Mouse (Mus musculus): ENCODE measurements around the gene Igsf3. TPM values are rescaled to one million over a fixed set of nuclear protein-coding genes. Genes with fewer than 3 reads are reported as not detected.

Igsf3 gene
- polyA plus RNA-seq, 1 experiment from 2014 or later: 98.6 TPM

- ATAC-seq: peak; percentile 80; the same call in 1 of the 2 replicates
Observed at GRCm38 (mm10) chr3:101448765-101449164, 71.9 kb downstream of the Igsf3 start.

DNA sequence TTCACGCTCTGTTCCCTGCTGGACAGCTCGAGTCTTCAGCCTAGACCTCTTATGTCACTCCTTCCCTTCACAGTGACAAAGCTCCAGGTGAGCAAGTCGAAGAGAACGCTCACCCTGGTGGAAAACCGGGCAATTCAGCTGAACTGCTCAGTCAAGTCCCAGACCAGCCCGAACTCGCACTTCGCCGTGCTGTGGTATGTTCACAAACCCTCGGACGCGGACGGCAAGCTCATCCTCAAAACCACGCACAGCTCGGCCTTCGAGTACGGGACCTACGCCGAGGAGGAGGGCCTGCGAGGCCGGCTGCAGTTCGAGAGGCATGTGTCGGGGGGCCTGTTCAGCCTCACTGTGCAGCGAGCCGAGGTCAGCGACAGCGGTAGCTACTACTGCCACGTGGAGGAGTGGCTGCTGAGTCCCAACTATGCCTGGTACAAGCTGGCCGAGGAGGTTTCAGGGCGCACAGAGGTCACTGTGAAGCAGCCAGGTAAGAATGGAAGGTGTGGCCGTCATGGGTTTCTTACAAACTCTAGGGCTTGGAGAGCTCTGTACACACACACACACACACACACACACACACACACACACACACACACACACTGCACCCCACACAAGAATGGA is 74.0 kb downstream of the Igsf3 start:
- no peak for ATAC-seq
- peaks cover 14% of the 10 kb centered on the region for H3K4me1 ChIP-seq (replicated peaks; ENCODE audit: control insufficient read depth, insufficient read depth, low read length)
- H3K9me3 ChIP-seq (ENCODE audit: control insufficient read depth, low read length): no peaks in the 10 kb centered on the region
- 91% methylated on average over 31 of the region's 31 CpGs for WGBS
- H3K9ac ChIP-seq (replicated peaks; ENCODE audit: low read depth, low read length): no peak overlapping the region
- H3K36me3 ChIP-seq (ENCODE audit: control insufficient read depth, insufficient read depth): peaks cover 11% of the 10 kb centered on the region
- no peaks in the 10 kb centered on the region for H3K27me3 ChIP-seq (replicated peaks; ENCODE audit: control insufficient read depth, insufficient read depth, low read length)
- no peak overlapping the region for H3K4me2 ChIP-seq (ENCODE audit: low read length)
- no peak overlapping the region for H3K27ac ChIP-seq (ENCODE audit: low read length)
- H3K4me3 ChIP-seq (replicated peaks; ENCODE audit: low read length): no peak overlapping the region

More at GRCm38 (mm10) chr3:101448765-101449164, 71.9 kb downstream of the Igsf3 start:
- Histone ChIP-seq H3K27me3 (replicated peaks; ENCODE audit: control insufficient read depth, insufficient read depth, low read length) (no peaks in the 10 kb centered on the region), H3K4me2 (ENCODE audit: low read length) (0 out of 2 replicates have a peak overlapping the region, but pooled peaks have one; percentile 16), H3K27ac (ENCODE audit: low read length) (peak overlapping the region; percentile 68), H3K4me3 (replicated peaks; ENCODE audit: low read length) (no peak overlapping the region), H3K9me3 (ENCODE audit: control insufficient read depth, low read length) (no peaks in the 10 kb centered on the region), H3K9ac (replicated peaks; ENCODE audit: low read depth, low read length) (no peak overlapping the region), H3K4me1 (replicated peaks; ENCODE audit: control insufficient read depth, insufficient read depth, low read length) (peaks cover 14% of the 10 kb centered on the region), H3K36me3 (ENCODE audit: control insufficient read depth, insufficient read depth) (no peaks in the 10 kb centered on the region; the same call in 1 of the 2 replicates)
- WGBS: 61% methylated on average over 3 of the region's 3 CpGs

DNA sequence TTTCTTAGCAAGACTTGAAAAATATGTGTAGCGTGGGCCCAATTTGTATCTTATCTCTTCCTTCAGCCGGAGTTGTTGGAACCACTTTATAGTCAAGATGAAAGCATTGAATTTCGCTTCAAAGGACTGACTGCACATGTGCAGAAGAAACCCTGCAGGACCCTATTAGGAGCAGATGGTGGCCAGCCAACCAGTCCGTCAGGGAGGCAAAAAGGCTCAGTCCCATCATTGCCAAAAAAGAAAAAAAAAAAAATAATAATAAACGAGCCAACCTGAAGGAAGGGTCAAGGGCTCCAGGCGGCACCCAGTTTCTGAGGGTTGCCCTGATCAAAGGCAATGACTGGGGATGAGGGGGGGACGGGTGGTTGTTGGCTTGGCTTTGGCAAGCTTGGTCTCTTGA is 83.7 kb downstream of the Igsf3 start:
- H3K27ac ChIP-seq (ENCODE audit: low read length): no peak overlapping the region
- no peak for ATAC-seq
- H3K27me3 ChIP-seq (replicated peaks; ENCODE audit: control insufficient read depth, insufficient read depth, low read length): no peaks in the 10 kb centered on the region
- WGBS: 59% methylated on average over 7 of the region's 7 CpGs
- peaks cover 3% of the 10 kb centered on the region for H3K36me3 ChIP-seq (ENCODE audit: control insufficient read depth, insufficient read depth)
- H3K4me2 ChIP-seq (ENCODE audit: low read length): no peak overlapping the region
- H3K4me3 ChIP-seq (replicated peaks; ENCODE audit: low read length): no peak overlapping the region
- peaks cover 9% of the 10 kb centered on the region for H3K4me1 ChIP-seq (replicated peaks; ENCODE audit: control insufficient read depth, insufficient read depth, low read length)
- no peak overlapping the region for H3K9ac ChIP-seq (replicated peaks; ENCODE audit: low read depth, low read length)
- no peaks in the 10 kb centered on the region for H3K9me3 ChIP-seq (ENCODE audit: control insufficient read depth, low read length)

- Histone ChIP-seq H3K4me3 (replicated peaks; ENCODE audit: low read length) (no peak overlapping the region), H3K27ac (ENCODE audit: low read length) (no peak overlapping the region), H3K36me3 (ENCODE audit: control insufficient read depth, insufficient read depth) (peaks cover 3% of the 10 kb centered on the region), H3K4me2 (ENCODE audit: low read length) (no peak overlapping the region), H3K9me3 (ENCODE audit: control insufficient read depth, low read length) (no peaks in the 10 kb centered on the region), H3K4me1 (replicated peaks; ENCODE audit: control insufficient read depth, insufficient read depth, low read length) (peaks cover 8% of the 10 kb centered on the region), H3K9ac (replicated peaks; ENCODE audit: low read depth, low read length) (no peak overlapping the region), H3K27me3 (replicated peaks; ENCODE audit: control insufficient read depth, insufficient read depth, low read length) (no peaks in the 10 kb centered on the region)
- no peak for ATAC-seq
- WGBS: 62% methylated on average over 7 of the region's 7 CpGs
Observed at GRCm38 (mm10) chr3:101461046-101461445, 84.2 kb downstream of the Igsf3 start.

- 0 out of 2 replicates have a peak, but pooled peaks have one; percentile 23 for ATAC-seq
- 6% methylated on average over 8 of the region's 8 CpGs for WGBS
- H3K4me1 ChIP-seq (replicated peaks; ENCODE audit: control insufficient read depth, insufficient read depth, low read length): peaks cover 7% of the 10 kb centered on the region
- no peaks in the 10 kb centered on the region for H3K27me3 ChIP-seq (replicated peaks; ENCODE audit: control insufficient read depth, insufficient read depth, low read length)
- peak overlapping the region; percentile 56 for H3K27ac ChIP-seq (ENCODE audit: low read length)
- peak overlapping the region; percentile 14 for H3K9ac ChIP-seq (replicated peaks; ENCODE audit: low read depth, low read length)
- peaks cover 3% of the 10 kb centered on the region for H3K36me3 ChIP-seq (ENCODE audit: control insufficient read depth, insufficient read depth)
- no peak overlapping the region for H3K4me2 ChIP-seq (ENCODE audit: low read length)
- no peaks in the 10 kb centered on the region for H3K9me3 ChIP-seq (ENCODE audit: control insufficient read depth, low read length)
- H3K4me3 ChIP-seq (replicated peaks; ENCODE audit: low read length): no peak overlapping the region
Observed at GRCm38 (mm10) chr3:101461816-101462215, 84.9 kb downstream of the Igsf3 start.

DNA sequence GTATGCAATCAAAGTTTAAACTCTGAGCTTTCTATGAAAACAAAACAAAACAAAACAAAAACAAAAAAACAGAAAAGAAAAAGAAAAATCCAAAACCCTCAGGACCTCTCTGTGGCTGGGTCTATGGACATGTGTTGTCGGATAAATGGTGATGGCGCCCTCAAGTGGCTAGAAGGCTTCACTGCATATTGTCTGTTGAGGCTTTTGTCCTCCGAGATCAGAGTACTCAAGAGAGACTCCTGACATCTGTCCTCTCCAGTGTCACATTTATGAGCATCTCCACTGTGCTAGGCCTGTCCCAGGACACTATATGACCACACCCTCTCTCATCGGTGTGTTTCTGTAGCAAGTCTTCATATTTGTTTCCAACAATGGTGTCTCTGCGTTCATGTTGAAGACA is 85.4 kb downstream of the Igsf3 start:
- Histone ChIP-seq H3K9ac (replicated peaks; ENCODE audit: low read depth, low read length) (peak overlapping the region; percentile 19; the same call in 1 of the 2 replicates), H3K27me3 (replicated peaks; ENCODE audit: control insufficient read depth, insufficient read depth, low read length) (no peaks in the 10 kb centered on the region), H3K4me2 (ENCODE audit: low read length) (no peak overlapping the region), H3K4me3 (replicated peaks; ENCODE audit: low read length) (no peak overlapping the region), H3K36me3 (ENCODE audit: control insufficient read depth, insufficient read depth) (peaks cover 3% of the 10 kb centered on the region), H3K4me1 (replicated peaks; ENCODE audit: control insufficient read depth, insufficient read depth, low read length) (peaks cover 7% of the 10 kb centered on the region), H3K27ac (ENCODE audit: low read length) (peak overlapping the region; percentile 27; the same call in 1 of the 2 replicates), H3K9me3 (ENCODE audit: control insufficient read depth, low read length) (no peaks in the 10 kb centered on the region)
- peak; percentile 68 for ATAC-seq
- 24% methylated on average over 5 of the region's 5 CpGs for WGBS

GRCm38 (mm10) chr3:101463491-101463890 is 86.6 kb downstream of the Igsf3 start:
- no peak for ATAC-seq
- Histone ChIP-seq H3K27me3 (replicated peaks; ENCODE audit: control insufficient read depth, insufficient read depth, low read length) (no peaks in the 10 kb centered on the region), H3K4me3 (replicated peaks; ENCODE audit: low read length) (no peak overlapping the region), H3K4me2 (ENCODE audit: low read length) (no peak overlapping the region), H3K36me3 (ENCODE audit: control insufficient read depth, insufficient read depth) (peaks cover 3% of the 10 kb centered on the region), H3K9ac (replicated peaks; ENCODE audit: low read depth, low read length) (no peak overlapping the region), H3K9me3 (ENCODE audit: control insufficient read depth, low read length) (no peaks in the 10 kb centered on the region), H3K27ac (ENCODE audit: low read length) (no peak overlapping the region), H3K4me1 (replicated peaks; ENCODE audit: control insufficient read depth, insufficient read depth, low read length) (peaks cover 7% of the 10 kb centered on the region)
- 90% methylated on average over 2 of the region's 3 CpGs for WGBS

- Histone ChIP-seq H3K9ac (replicated peaks; ENCODE audit: low read depth, low read length) (no peak overlapping the region), H3K4me3 (replicated peaks; ENCODE audit: low read length) (no peak overlapping the region), H3K36me3 (ENCODE audit: control insufficient read depth, insufficient read depth) (no peaks in the 10 kb centered on the region), H3K9me3 (ENCODE audit: control insufficient read depth, low read length) (no peaks in the 10 kb centered on the region), H3K4me1 (replicated peaks; ENCODE audit: control insufficient read depth, insufficient read depth, low read length) (no peaks in the 10 kb centered on the region), H3K27me3 (replicated peaks; ENCODE audit: control insufficient read depth, insufficient read depth, low read length) (no peaks in the 10 kb centered on the region), H3K4me2 (ENCODE audit: low read length) (no peak overlapping the region), H3K27ac (ENCODE audit: low read length) (no peak overlapping the region)
- 83% methylated on average over 9 of the region's 9 CpGs for WGBS
- no peak for ATAC-seq
Observed at GRCm38 (mm10) chr3:101469675-101470074, 92.8 kb downstream of the Igsf3 start.

DNA sequence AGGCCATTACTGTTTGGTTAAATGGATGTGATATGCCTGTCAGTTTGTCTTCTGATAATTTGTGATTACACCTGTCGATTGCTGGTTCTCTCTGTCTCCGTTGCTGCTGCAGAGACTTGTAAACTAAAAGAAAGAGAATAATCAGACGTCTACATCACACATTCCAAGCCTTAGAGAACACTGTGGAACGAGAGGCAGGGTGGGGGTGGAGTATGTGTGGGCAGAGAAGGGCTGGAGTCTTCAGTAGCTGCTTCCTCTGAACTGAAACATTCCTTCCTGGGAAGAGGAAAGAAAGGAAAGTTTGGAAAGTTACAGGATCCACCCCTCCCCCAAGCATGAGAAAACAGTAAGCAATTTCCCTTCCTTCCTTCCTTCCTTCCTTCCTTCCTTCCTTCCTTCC is 95.0 kb downstream of the Igsf3 start:
- Histone ChIP-seq H3K4me3 (replicated peaks; ENCODE audit: low read length) (no peak overlapping the region), H3K9me3 (ENCODE audit: control insufficient read depth, low read length) (no peaks in the 10 kb centered on the region), H3K4me2 (ENCODE audit: low read length) (no peak overlapping the region), H3K27me3 (replicated peaks; ENCODE audit: control insufficient read depth, insufficient read depth, low read length) (no peaks in the 10 kb centered on the region), H3K36me3 (ENCODE audit: control insufficient read depth, insufficient read depth) (no peaks in the 10 kb centered on the region), H3K4me1 (replicated peaks; ENCODE audit: control insufficient read depth, insufficient read depth, low read length) (no peaks in the 10 kb centered on the region), H3K27ac (ENCODE audit: low read length) (no peak overlapping the region), H3K9ac (replicated peaks; ENCODE audit: low read depth, low read length) (no peak overlapping the region)
- no peak for ATAC-seq
- 43% methylated on average over 4 of the region's 4 CpGs for WGBS

Data from forebrain, embryonic 16.5 days (tissue).